Mouse (Mus musculus) natural killer cell, adult 2 months (primary cell): Measurements from ENCODE around the gene Cpne1.
"Not testable (repeated sequence)": the region's sequence is repeated elsewhere in the genome, so short reads cannot be mapped to it uniquely, and the experiment has no call there.

Experiments used
- DNase-seq, 2 experiments: peaks; one replicate each; pipeline ENCODE4 v3.0.0; 2022; ENCODE audit warnings: low spot score in 2 of 2

The Cpne1 gene

GRCm38 (mm10) chr2:156111358-156112079 lies at the start of gene Cpne1, which contains the start of gene Rbm12:
Cpne1 (minus strand) TSS chr2:156111965.
Rbm12 (minus strand) TSS chr2:156111978.
- peak; percentile 84 to 91 for DNase-seq

GRCm38 (mm10) chr2:156151538-156151937 lies 39.8 kb upstream of the Cpne1 start:
- DNase-seq, result no peak

- DNase-seq, result no peak
Observed at GRCm38 (mm10) chr2:156147316-156147915, 35.7 kb upstream of the Cpne1 start.

GRCm38 (mm10) chr2:156146272-156146989 lies 34.7 kb upstream of the Cpne1 start:
- no peak for DNase-seq

- no peak for DNase-seq
Observed at GRCm38 (mm10) chr2:156145486-156146130, 33.8 kb upstream of the Cpne1 start.

GRCm38 (mm10) chr2:156143953-156144724 lies 32.4 kb upstream of the Cpne1 start, which contains the start of the genes Romo1 and Nfs1:
Romo1 (plus strand) TSS chr2:156144039.
Nfs1 (minus strand) TSS chr2:156144186.
- DNase-seq, result peak; percentile 86 to 91

GRCm38 (mm10) chr2:156143367-156143766 lies 31.6 kb upstream of the Cpne1 start:
- DNase-seq, result no peak

- DNase-seq, result no peak
Observed at GRCm38 (mm10) chr2:156142820-156143219, 31.1 kb upstream of the Cpne1 start.

- no peak for DNase-seq
Observed at GRCm38 (mm10) chr2:156135695-156136094, 23.9 kb upstream of the Cpne1 start.

GRCm38 (mm10) chr2:156134161-156134560 lies 22.4 kb upstream of the Cpne1 start:
- DNase-seq, result no peak

- DNase-seq, result no peak
Observed at GRCm38 (mm10) chr2:156126992-156127391, 15.2 kb upstream of the Cpne1 start, which contains the start of gene Gm28036. Gm28036 (minus strand) TSS chr2:156127092.

GRCm38 (mm10) chr2:156123731-156124130 lies 12.0 kb upstream of the Cpne1 start:
- no peak for DNase-seq

GRCm38 (mm10) chr2:156119566-156119965 lies 7.8 kb upstream of the Cpne1 start:
- DNase-seq, result no peak

- DNase-seq, result not testable (repeated sequence)
Observed at GRCm38 (mm10) chr2:156112080-156112423, 287 bp upstream of the Cpne1 start.

- no peak for DNase-seq
Observed at GRCm38 (mm10) chr2:156110627-156111357, 973 bp downstream of the Cpne1 start.

GRCm38 (mm10) chr2:156091926-156092325 lies 19.8 kb downstream of the Cpne1 start:
- DNase-seq, result no peak

GRCm38 (mm10) chr2:156089799-156090198 lies 22.0 kb downstream of the Cpne1 start:
- no peak for DNase-seq

GRCm38 (mm10) chr2:156087391-156088110 lies 24.2 kb downstream of the Cpne1 start:
- no peak for DNase-seq

- DNase-seq, result no peak
Observed at GRCm38 (mm10) chr2:156084541-156084940, 27.2 kb downstream of the Cpne1 start.

- no peak for DNase-seq
Observed at GRCm38 (mm10) chr2:156080391-156080790, 31.4 kb downstream of the Cpne1 start.
